Mouse (Mus musculus) adrenal gland, postnatal 4 days (tissue): ENCODE measurements around the gene Ttc23. TPM values are rescaled to one million over a fixed set of nuclear protein-coding genes. Genes with fewer than 3 reads are reported as not detected.

Experiments
- DNase-seq, 2 experiments: peaks; one replicate each; pipeline ENCODE4 v3.0.0; 2021 to 2022; ENCODE audit warnings: low spot score in 2 of 2, mixed read lengths in 2 of 2
- long read RNA-seq, 2 experiments: library from polyadenylated mRNA; stranded (forward); transcript quantifications; one replicate each; pipeline ENCODE4 v2.0.0; 2021
- total RNA-seq, 2 experiments: library from RNA; stranded (reverse); gene quantifications; 2 replicates each; pipeline ENCODE4 v1.2.3; 2021

Gene Ttc23
- 10 to 100 TPM; 46.1 to 46.6 TPM for total RNA-seq
- long read RNA-seq, experiment 1, transcript Ttc23-203 (11 exons, 2,216 nt), result major isoform, 6 of 19 reads
- long read RNA-seq, experiment 1, partial matches to known transcripts, result 4 of 19 reads
- long read RNA-seq, experiment 1, other reads (novel, unspliced or antisense), result 6 of 19 reads
- long read RNA-seq, experiment 2, transcript Ttc23-205 (10 exons, 1,991 nt), result minor isoform, 6 of 25 reads
- long read RNA-seq, experiment 2, transcript Ttc23-203 (11 exons, 2,216 nt), result major isoform, 12 of 25 reads
- long read RNA-seq, experiment 2, partial matches to known transcripts, result 0 of 25 reads
- long read RNA-seq, experiment 2, other reads (novel, unspliced or antisense), result 7 of 25 reads

- DNase-seq, result no peak
Measured at GRCm38 (mm10) chr7:67647277-67647676, at the start of gene Ttc23. Ttc23 (plus strand) TSS chr7:67647410.

- no peak for DNase-seq
Measured at GRCm38 (mm10) chr7:67598050-67598449, 49.2 kb upstream of the Ttc23 start.

DNA sequence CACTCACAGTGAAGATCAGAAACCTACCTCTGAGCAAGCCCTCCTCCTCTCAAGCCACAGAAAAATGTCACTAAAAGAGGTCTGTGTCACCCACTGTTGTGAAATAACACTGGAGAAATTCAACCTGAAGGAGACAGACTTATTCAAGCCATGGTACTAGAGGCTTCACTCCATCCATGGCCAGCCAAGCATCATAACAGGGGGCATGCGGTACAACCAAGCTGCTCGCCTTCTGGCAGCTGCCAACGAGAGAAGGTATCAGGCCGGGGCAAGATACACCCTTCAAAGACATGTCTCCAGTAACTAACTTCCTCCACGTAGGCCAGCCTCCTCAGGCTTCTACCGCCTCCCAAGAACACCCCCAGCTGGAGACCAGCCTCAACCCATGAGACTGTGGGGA, 42.1 kb upstream of the Ttc23 start:
- no peak for DNase-seq

GRCm38 (mm10) chr7:67606250-67606649, 41.0 kb upstream of the Ttc23 start:
- DNase-seq, result no peak

- DNase-seq, result no peak
Measured at GRCm38 (mm10) chr7:67607669-67608347, 39.4 kb upstream of the Ttc23 start.

DNA sequence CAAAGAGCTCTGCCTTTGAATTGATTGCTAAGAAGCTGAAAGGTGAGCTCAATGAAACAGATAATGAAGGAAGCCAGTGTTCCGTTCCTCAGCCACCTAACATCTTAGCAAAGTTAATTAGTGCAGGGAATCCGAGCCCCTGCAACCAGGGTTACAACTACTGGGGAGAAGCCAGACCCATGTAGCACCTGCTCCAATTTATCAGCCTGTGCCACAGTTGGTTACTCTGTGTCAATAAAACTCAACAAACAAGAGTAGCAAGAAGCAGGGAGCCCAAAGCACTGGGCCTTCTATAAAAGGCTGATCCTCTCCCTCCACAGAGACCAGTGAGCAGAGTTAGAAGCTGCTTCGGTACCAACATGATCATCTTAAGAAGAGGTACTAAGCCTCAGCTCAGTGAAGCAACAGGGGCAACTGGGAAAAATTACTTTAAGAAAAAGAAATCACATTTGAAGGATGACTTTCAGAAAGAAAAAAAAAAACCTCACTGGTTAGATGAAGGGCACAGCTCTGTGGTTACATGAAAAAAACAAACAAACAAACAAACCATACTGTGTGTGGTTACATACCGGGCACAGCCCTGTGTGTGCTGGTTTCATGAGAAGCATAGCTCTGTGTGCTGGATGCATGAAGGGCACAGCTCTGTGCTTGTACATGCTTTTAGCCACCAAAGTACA, 38.7 kb upstream of the Ttc23 start:
- no peak for DNase-seq

GRCm38 (mm10) chr7:67613795-67614463, 33.3 kb upstream of the Ttc23 start:
- no peak for DNase-seq

GRCm38 (mm10) chr7:67614464-67614861, 32.7 kb upstream of the Ttc23 start:
- DNase-seq, result no peak

DNA sequence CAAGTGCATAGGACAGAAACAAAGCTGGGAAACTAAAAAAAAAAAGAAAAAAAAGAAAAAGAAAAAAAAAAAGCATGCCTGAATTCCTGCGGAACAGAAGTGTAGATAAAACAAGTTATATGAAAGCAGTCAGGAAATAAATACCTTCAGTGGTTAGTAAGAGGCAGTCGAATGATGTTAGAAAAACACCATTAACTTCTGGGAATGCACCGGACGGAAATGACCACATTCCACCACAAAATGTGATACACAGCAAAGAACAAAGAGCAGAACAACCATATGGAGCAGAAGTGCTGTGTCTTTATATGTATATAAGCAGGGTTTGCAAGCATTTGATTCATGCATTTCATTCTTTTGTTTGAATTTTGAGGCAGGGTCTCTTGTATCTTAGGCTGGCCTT, 30.3 kb upstream of the Ttc23 start:
- no peak for DNase-seq

GRCm38 (mm10) chr7:67617646-67618045, 29.6 kb upstream of the Ttc23 start:
- DNase-seq, result no peak

DNA sequence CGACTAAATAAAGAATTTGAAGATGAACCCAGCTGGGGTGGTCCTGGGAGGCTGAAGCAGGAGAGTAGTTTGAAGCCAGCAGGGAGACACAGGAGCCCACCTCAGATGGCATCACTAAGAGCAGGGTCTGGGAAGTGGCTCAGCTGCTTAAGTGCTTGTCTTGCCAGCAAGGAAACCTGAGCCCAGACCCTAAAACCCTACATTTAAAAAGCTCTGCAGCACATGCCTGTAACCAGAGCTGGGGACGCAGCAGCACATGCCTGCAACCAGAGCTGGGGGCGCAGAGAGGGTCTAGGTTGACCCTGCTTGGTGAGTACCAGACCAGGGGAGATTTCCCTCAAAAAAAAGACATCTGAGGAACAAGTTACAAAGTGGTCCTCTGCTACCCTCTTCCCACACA, 28.9 kb upstream of the Ttc23 start:
- no peak for DNase-seq

DNA sequence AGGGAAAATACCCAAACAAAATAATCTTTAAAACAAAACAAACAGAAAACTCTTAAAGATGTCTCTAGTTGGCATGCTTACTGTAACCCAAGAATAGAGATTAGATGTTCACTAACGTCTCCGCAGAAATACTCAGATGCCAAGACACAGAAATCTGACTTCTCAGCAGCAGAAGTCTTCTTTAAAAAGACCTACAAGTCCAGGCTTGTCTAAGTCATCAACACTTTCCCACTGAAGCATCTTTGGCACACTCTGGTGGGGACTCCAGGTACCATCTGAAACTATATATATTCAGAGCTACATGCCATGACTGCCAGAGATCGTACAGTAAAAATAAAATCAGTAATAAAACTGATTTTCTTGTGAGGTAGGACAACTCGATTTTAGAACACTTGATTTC, 27.4 kb upstream of the Ttc23 start:
- DNase-seq, result no peak

DNA sequence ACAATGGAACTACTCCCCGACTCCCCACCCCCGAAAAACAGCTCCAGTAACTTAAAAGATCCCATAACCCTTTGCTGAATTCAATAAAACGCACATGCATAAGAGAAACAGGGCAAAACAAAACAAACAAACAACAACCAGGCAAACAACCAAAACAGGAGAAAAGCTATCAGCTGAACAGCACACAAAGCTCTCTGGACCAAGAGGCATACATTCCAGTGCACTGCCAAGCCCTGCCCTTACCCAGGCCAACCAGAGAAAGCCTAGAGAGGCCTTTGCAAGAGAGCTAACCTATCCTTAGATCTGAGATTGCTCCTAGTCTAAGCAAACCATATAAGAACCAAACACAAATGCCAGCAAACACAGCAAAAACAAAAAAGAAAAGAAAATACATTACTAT, 25.1 kb upstream of the Ttc23 start:
- DNase-seq, result no peak

GRCm38 (mm10) chr7:67626671-67627070, 20.5 kb upstream of the Ttc23 start:
- no peak for DNase-seq

DNA sequence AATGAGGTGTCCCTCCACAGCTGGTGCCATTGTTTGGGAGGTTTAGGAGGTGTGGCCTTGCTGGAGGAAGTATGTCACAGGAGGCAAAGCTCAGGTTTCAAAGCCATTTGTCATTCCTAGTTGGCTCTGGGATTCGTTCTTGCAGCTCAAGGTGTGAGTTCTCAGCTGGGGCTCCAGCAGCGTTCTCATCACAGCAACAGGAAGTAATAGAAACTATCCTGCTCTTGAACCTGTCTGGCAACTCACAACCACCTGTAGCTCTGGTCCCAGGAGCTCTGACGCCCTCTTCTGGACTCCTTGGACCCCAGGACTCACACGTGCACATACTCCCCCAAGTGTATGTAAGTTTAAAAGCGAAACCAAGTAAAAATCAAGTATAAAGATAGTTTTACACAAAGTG, 17.5 kb upstream of the Ttc23 start:
- DNase-seq, result no peak

GRCm38 (mm10) chr7:67630817-67631216, 16.4 kb upstream of the Ttc23 start:
- DNase-seq, result peak in 1 of 2 experiments; percentile 43

DNA sequence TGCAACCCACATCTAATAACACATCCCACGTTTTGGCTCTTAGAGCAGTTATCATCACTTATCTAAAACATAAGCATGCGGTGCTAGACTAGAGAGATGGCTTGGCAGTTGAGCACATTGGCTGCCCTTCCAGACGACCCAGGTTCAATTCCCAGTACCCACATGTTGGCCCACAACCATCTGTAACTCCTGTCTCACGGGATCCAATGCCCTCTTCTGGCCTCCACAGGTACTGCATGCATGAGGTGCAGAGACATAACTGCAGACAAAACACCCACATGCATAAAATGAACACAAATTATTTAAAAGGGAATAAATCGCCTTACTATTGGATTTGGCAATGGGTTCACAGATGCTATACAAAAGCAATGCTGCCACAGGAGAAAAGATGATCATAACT, 14.8 kb upstream of the Ttc23 start:
- DNase-seq, result no peak

- DNase-seq, result no peak
Measured at GRCm38 (mm10) chr7:67634210-67634609, 13.0 kb upstream of the Ttc23 start.

- DNase-seq, result no peak
Measured at GRCm38 (mm10) chr7:67636161-67636560, 11.0 kb upstream of the Ttc23 start.

- DNase-seq, result no peak
Measured at GRCm38 (mm10) chr7:67639006-67639405, 8.2 kb upstream of the Ttc23 start.

GRCm38 (mm10) chr7:67642955-67643354, 4.3 kb upstream of the Ttc23 start:
- no peak for DNase-seq

- DNase-seq, result no peak
Measured at GRCm38 (mm10) chr7:67644291-67644690, 2.9 kb upstream of the Ttc23 start.
